Mouse (Mus musculus): ENCODE measurements around the gene Xpr1. TPM values are rescaled to one million over a fixed set of nuclear protein-coding genes. Genes with fewer than 3 reads are reported as not detected.
A peak's percentile ranks its signal among the peaks of the same experiment; 100 is the strongest.

Xpr1 gene
- 100 to 1,000 TPM; 120 to 124 TPM for total RNA-seq (2021)

GRCm38 (mm10) chr1:155416701-155417677 lies at the start of gene Xpr1:
Gene Xpr1, minus strand, starts transcription at chr1:155417415.
- intact Hi-C loops (cut with DNase I) = loop anchor here (2.0 to 5.0 kb wide), 2 partner anchors 70 to 122 kb away; no protein-coding TSS in a partner anchor
- DNase-seq (ENCODE audit: extremely low spot score in 1 of 2, low spot score in 2 of 2) = peak; percentile 95 to 96

DNA sequence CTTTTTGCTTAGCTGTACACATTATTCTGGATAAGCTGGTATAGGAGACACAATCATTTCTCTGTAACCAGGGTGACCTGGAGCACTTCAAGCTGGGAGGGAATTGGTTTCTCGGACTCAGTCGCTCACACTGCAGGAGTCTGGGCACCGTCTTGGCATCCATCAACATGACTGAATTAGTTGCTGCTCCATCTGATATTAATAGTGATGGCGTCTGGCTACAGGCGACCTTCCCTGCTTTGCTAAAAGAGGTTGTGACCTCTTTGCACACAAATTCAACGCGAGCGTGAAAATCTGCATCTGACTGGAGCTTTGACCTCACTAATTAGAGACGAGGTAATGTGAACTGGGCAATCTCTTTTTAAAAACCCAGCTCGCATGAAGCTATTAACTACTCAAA lies 46.2 kb upstream of the Xpr1 start:
- no peak for DNase-seq (ENCODE audit: extremely low spot score in 1 of 2, low spot score in 2 of 2)
- intact Hi-C loops (cut with DNase I) = no loop called here

GRCm38 (mm10) chr1:155462582-155462981 lies 45.4 kb upstream of the Xpr1 start:
- intact Hi-C loops (cut with DNase I) = no loop called here
- DNase-seq (ENCODE audit: extremely low spot score in 1 of 2, low spot score in 2 of 2) = no peak

DNA sequence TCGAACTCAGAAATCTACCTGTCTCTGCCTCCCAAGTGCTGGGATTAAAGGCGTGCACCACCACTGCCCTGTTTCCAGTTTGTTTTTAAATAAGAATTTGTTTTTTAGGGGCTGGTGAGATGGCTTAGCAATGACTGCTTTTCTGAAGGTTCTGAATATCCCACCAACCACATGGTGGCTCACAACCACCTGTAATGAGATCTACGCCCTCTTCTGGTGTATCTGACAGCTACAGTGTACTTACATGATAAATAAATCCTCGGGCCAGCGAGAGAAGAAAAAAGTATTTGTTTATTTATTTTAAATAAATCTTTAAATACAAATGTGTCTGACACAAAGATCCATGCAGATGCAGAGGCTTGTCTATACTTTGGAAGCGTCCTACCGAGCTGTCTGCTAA lies 40.3 kb upstream of the Xpr1 start:
- intact Hi-C loops (cut with DNase I) = no loop called here
- DNase-seq (ENCODE audit: extremely low spot score in 1 of 2, low spot score in 2 of 2) = no peak

DNA sequence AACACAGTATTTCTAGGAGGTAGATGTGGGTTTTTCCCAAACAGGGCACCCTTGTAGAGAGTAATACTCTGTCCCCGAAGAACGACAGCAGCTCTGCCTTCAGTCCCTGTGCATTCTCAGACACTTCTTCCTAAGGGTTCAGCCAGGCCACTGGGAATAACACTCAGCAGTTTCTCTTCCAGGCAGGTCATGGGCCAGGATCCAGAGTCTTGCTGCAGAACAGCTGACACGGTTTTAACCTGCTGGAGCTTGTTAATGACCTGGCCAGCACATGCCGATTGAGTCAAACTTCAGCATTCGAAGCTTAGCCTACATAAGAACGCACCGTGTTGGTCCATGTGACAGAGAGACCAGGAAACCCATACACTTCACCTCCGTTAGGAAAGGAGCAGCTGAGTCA lies 36.0 kb upstream of the Xpr1 start:
- DNase-seq (ENCODE audit: extremely low spot score in 1 of 2, low spot score in 2 of 2) = no peak
- intact Hi-C loops (cut with DNase I) = no loop called here

GRCm38 (mm10) chr1:155448932-155449331 lies 31.7 kb upstream of the Xpr1 start:
- DNase-seq (ENCODE audit: extremely low spot score in 1 of 2, low spot score in 2 of 2) = peak in 1 of 2 experiments; percentile 17
- intact Hi-C loops (cut with DNase I) = no loop called here

GRCm38 (mm10) chr1:155447277-155447676 lies 30.1 kb upstream of the Xpr1 start:
- intact Hi-C loops (cut with DNase I) = no loop called here
- no peak for DNase-seq (ENCODE audit: extremely low spot score in 1 of 2, low spot score in 2 of 2)

DNA sequence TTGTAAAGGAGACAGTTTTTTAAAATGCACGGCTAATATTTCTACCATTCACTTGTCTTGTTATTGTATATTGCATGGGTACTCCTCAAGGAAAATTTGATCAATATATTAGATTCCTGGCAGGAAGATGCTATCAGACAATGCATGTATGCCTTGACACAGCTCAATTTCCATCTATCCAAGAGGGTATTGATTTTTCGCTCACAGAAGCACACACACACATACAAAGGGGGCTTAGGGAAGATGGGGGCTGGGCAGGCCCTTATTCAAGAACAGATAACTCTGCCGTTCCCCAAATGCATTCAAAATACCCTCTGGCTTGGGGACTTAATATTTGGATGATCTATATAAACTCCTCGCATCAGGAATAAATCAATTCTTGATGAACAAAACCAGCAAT lies 25.9 kb upstream of the Xpr1 start:
- DNase-seq (ENCODE audit: extremely low spot score in 1 of 2, low spot score in 2 of 2) = no peak
- intact Hi-C loops (cut with DNase I) = no loop called here

DNA sequence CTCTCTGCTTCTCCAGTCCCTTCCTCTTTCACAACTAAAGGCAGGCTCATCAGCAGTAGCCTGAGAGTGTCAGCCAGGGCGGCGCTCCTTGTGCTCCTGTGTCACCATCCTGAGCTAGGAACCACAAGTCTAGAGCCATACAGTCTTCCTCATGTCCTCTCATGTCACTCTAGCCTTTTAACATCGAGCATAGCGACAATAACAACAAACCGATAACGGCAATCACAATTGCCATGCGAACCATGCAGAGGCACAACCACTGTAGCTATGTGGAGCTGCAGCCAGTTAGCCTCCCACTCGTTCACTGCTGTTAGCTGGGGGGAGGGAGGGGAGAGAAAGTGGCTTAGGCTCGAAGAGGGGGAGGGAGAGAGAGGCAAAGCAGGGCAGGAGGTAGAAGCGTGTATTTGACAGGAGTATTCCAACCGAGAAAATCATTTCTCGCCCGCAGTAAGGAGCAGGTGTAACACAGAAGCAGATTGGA lies 25.3 kb upstream of the Xpr1 start:
- intact Hi-C loops (cut with DNase I) = no loop called here

DNA sequence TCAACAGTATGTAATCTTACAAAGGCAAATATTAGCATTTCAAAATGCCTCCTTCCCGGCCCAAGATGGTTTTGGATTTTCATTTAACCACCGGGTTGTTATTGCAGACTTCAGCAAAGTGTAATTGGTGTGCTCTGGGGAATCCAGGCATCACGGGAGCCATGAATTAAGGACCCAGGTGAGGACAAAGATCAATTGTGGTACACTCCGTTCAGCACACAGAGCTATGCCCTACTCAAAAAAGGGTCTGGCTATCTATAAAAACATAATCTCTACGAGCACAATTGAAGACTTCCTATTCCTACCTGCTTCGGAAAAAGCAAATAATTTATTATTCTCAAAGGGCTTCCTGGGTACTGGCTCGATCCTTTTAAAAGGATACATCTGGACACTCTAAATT lies 22.3 kb upstream of the Xpr1 start:
- intact Hi-C loops (cut with DNase I) = no loop called here
- DNase-seq (ENCODE audit: extremely low spot score in 1 of 2, low spot score in 2 of 2) = no peak

More for the DNA sequence above, 25.3 kb upstream of the Xpr1 start:
- no peak for DNase-seq (ENCODE audit: extremely low spot score in 1 of 2, low spot score in 2 of 2)

- DNase-seq (ENCODE audit: extremely low spot score in 1 of 2, low spot score in 2 of 2) = no peak
- intact Hi-C loops (cut with DNase I) = no loop called here
Observed at GRCm38 (mm10) chr1:155438525-155438924, 21.3 kb upstream of the Xpr1 start.

DNA sequence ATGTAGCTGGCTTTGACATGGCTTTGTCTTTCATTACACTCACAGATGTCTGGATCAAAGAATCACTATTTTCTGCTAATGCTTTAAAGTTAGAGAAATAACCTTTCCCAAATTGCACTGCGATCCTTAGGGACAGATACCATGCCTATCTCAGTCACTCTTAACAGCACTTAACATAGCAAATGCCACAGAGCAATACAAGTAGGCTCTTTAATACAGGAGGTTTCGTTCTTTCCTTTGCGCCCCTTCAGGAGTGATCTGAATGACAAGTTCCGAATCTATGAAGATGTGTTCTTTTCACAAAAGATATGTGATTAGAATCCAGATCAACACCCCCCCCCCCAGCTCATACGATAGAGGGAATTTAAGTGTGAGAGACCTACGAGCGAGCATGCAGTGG lies 12.1 kb upstream of the Xpr1 start:
- intact Hi-C loops (cut with DNase I) = no loop called here
- DNase-seq (ENCODE audit: extremely low spot score in 1 of 2, low spot score in 2 of 2) = no peak

DNA sequence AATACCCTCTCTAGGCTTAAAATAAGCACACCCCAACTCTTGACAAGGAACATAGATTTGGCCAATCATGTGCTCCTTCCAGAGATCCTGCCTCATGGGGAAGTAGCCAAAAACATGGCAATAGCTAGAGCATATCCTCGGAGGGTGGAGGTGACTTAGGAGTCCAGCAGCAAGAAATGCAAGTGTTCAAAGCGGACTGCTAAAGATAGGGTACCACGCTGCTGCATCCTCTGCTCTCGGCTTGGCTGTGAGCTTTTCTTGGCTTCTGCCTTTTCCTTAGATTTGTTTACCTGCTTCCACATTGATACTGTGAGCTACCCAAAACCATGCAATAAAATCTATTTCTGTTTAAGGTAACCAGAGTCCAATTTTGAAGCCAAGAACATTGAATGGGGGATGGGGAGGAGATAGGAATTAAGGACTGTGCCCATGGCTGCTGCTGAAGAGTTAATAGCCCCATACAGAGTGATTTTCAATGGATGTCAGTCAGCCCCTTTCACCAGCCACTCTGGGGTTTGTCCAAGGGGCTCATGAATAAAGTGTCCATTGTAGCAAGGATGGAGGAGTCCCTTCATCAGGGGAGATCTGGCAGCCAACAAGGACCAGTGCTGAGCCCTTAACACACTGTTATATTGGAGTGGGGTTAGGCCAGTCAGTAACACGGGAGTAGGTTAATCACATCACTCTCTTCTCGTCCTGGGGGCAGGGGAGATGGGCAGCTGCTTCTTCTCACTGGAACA lies 10.1 kb upstream of the Xpr1 start:
- intact Hi-C loops (cut with DNase I) = no loop called here
- DNase-seq (ENCODE audit: extremely low spot score in 1 of 2, low spot score in 2 of 2) = no peak

DNA sequence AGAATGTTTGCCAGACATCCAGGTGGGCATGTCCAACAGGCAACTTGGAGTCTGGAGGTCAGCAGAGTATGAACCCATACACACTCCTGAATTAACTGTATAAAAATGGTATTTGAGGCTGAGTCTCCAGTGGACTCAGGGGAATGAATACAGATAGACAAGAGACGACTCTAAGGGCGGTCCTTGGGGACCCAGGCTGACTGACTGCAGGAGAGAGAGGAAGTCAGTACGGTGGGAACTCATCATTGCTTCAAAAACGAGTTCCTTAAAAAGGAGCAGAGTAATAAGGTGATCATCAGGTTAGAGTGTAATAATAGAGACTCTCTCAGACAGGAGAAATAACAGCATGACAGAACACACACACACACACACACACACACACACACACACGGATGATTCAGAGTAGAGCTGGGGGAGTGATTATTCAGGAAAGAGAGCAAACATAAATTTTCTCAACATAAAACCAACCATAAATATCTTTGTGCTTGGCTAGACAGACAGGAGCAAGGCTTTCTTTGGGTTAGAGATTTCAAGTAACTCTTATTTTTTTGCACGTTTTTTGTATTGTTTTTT lies 8.6 kb upstream of the Xpr1 start:
- no peak for DNase-seq (ENCODE audit: extremely low spot score in 1 of 2, low spot score in 2 of 2)
- intact Hi-C loops (cut with DNase I) = no loop called here

- intact Hi-C loops (cut with DNase I) = no loop called here
- no peak for DNase-seq (ENCODE audit: extremely low spot score in 1 of 2, low spot score in 2 of 2)
Observed at GRCm38 (mm10) chr1:155425285-155425684, 8.1 kb upstream of the Xpr1 start.

GRCm38 (mm10) chr1:155423801-155424200 lies 6.6 kb upstream of the Xpr1 start:
- no peak for DNase-seq (ENCODE audit: extremely low spot score in 1 of 2, low spot score in 2 of 2)
- intact Hi-C loops (cut with DNase I) = loop anchor here (5.0 kb wide), 1 partner anchor 108 kb away; no protein-coding TSS in a partner anchor

DNA sequence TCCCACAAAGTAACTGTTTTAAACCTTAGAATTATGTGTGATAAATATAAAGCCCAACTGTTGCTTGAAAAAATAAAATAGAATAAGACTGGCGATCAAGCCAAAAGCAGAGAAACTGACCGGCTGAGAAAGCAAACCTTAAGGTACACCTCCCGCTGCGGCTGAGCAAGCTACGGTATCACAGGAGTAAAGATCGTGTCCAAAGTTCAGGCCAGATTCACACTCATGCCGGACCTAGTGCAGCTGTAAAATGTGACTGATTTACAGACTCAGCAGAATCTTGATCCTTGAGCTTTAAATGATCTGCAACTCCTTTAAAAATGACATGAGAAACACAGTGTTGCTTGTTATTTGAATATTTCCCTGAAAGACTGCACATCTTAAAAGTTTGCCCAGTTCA lies 4.8 kb upstream of the Xpr1 start:
- DNase-seq (ENCODE audit: extremely low spot score in 1 of 2, low spot score in 2 of 2) = no peak
- intact Hi-C loops (cut with DNase I) = loop anchor here (5.0 kb wide), 1 partner anchor 110 kb away; no protein-coding TSS in a partner anchor

DNA sequence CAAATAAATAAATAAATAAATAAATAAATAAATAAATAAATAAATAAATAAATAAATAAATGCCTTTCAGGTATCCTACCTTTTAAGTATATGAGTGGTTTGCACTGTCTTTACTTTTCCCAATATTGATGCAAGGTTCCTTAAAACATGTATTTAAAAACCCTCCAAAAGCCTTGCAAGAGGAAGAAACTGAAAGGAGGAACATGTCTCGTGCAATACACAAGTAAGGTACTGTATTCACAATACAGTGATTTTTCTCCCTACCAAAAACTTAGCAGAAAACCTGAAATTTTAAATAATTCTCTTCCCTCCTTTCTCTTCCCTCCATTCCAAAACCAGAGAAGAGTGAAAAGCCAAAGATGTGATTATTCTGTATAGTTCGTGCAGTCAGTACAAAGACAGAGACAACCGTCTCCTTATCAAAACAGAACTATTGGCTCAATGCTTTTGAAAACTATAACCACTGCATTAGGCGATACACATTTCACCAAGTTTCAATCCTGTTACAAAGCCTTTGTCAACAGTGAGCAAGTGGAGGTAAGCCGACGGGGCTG lies 991 bp downstream of the Xpr1 start:
- no peak for DNase-seq (ENCODE audit: extremely low spot score in 1 of 2, low spot score in 2 of 2)
- intact Hi-C loops (cut with DNase I) = loop anchor here (2.0 to 5.0 kb wide), 2 partner anchors 69 to 121 kb away; no protein-coding TSS in a partner anchor

DNA sequence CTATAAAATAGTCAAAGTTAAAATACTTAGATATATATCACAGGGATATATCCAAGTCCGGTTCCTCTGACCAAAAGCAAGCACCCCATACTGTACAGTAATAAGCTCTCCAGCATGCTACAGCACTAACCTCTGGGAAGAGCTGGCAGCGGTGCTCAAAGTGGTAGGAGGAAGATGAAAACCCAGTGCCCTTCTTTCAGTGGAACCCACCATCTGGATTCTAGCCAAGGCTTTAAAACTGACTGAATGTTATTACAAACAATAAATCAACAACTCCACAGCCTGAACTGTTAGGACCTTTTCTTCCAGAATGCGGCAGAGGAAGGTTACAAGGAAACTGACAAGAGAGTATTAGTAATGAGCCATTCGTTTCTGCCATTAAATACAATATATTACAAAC lies 1.8 kb downstream of the Xpr1 start:
- intact Hi-C loops (cut with DNase I) = loop anchor here (5.0 kb wide), 1 partner anchor 68 kb away; no protein-coding TSS in a partner anchor
- DNase-seq (ENCODE audit: extremely low spot score in 1 of 2, low spot score in 2 of 2) = no peak

Measured in left cerebral cortex, postnatal 10 days (tissue).